Mouse (Mus musculus) forelimb bud, embryonic 11.5 days (tissue): Measurements from ENCODE around the gene Cep128.

Source experiments
- DNase-seq: peaks from one replicate; pipeline ENCODE4 v3.0.0-alpha.2; 2012; ENCODE audit warnings: low read depth, low spot score

The Cep128 gene

DNA sequence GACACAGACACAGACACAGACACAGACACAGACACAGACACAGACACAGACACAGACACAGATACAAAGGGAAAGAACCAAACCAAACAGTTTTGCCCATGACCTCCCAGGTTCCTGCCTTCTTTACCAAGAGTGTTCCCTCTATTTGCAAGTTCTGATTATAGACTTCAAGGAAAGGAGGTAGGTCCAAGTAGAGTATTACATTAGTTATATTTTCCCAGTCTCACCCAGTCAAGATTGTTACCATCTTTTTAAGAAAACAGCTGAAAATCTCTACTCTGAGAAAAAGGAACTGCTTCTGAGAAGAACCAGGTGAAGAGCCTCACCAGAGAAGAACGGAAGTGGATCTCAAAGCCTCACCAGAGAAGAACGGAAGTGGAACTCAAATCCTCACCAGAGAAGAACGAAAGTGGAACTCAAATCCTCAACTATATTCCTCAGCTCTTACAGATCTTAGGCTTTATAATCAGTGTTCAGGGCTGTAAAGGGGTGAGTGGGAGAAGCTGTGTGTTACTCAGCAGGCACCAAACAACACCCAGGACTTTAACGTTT lies 200.8 kb downstream of the Cep128 start:
- DNase-seq: no peak

DNA sequence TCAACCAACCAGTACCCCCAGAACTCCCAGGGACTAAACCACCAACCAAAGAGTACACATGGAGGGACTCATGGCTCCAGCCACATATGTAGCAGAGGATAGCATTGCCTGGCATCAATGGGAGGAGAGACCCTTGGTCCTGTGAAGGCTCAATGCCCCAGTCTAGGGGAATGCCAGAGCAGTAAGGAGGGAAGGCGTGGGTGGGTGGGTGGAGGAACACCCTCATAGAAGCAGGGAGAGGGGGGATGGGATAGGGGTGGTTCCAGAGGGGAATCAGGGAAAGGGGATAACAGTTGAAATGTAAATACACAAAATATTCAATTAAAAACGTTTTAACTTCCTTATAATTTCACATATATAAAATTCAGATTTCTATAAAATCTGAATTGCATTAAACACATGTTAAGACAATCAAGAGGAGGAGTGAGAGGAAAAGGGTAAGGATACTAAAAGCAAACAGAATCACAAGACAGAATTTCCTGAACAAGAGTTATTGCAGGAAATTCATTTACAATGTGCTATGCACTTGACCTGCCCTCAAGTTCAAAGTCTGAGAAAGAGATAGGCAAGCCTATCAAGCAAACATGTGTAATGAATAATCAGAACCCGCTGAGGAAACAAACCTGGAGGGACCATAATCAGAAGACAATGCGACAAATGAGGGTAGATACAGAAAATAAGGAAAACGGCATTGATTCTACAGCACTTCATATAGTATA lies 207.2 kb downstream of the Cep128 start:
- DNase-seq: no peak

DNA sequence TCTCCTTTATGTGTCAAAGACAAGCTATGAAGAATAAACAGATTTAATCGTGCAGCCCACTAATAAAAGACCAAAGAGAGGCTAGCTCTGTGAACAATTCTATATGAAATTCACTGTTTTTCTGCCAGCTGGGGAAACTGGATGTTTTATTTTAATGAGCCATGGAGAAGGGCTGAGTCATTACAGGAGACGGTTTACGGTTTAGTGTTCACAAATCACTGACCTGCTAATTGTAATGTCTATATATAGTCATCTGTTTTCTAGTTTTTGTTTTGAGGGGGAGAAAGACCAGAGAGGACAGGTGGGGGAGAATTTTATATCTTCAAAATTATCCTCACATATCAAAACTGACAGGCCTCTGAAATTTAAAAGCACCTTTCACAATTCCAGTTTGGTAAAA lies 212.6 kb downstream of the Cep128 start:
- no peak for DNase-seq

DNA sequence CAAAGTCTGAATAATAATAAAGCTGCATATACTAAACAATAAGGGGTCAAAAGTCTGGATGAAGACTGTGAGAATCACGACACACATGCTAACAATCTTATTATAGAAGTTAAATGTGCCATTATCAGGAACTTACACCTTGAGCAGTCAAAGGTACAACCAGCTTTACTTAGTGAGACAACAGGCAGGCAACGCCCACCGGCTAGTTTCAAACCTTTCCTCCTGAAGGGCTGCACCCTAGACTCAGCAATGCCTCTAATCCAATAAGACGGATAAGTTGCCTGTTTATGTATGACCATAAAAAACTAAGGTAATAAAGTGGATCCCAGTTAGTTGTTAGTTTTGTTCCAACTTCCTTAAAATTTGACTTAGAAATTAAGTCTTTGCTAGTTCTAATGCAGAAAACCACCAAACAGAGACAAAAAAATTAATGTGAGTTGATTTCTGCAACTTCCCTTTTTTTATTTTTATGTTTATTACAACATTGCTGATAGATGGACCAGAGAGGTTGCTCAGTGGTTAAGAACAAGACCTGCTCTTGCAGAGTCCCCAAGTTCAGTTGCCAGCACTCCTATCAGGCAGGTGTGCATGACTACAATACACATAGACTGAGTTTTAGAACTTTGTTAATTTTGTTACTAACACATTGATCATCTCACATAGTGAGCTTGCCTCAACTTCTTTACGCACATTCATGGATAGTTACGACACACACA lies 223.0 kb downstream of the Cep128 start:
- no peak for DNase-seq

GRCm38 (mm10) chr12:91158481-91158880 lies 225.7 kb downstream of the Cep128 start:
- DNase-seq: no peak

- DNase-seq: no peak
Observed at GRCm38 (mm10) chr12:91154052-91154451, 230.2 kb downstream of the Cep128 start.

- no peak for DNase-seq
Observed at GRCm38 (mm10) chr12:91149152-91149551, 235.1 kb downstream of the Cep128 start.

DNA sequence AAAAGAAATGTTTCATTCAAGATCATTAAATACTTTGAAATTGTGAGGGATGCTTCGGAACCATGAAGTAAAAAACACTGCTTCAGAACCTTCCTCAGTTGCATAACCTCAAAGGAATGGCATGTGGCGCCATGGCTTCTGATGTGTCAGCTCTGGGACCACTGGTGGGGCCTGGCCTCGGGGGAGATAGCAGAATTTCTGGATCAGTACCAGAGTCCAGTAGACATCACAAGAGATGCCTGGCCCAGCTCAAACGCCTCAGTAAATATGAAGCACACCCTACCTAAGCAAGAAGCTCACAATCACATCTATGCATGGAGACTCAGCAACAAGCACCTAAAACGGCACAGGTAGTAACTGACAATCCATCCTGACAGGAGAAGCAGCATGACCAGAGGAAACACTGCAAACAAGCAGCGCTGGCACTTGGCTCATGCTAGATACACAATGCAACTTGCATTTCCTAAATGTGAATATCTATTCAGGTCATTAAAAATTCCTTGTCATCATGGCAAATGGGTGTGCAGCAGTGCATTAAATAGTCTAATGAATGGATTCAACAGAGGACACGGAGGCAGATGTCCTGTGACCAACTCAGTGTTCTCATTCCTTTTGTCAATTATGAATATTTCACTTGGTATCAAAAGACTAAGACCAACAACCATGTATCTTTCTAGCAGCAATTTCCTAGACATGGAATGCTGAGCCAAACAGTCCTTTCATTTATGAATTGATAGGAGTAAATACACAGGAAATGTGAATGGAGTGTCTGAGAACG lies 249.3 kb downstream of the Cep128 start:
- no peak for DNase-seq

DNA sequence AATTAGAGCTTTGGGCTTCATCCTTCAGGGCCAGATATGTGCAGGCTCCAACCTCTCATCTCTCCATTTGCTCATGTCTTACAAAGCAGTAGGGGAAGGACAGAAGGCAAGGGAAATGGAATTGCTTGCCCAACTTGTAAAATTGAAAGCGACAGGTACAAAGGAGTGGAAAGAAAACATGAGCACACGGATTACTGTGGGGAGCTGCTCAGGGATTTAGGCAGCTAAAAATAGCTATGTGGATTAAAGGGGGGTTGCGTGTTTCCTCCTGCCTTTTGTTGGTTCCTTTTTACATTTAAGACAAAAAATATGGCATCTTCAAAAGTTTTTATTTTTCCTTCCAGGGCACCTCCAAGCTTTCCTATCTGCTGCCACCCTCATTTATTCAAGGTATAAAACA lies 269.2 kb downstream of the Cep128 start:
- no peak for DNase-seq

DNA sequence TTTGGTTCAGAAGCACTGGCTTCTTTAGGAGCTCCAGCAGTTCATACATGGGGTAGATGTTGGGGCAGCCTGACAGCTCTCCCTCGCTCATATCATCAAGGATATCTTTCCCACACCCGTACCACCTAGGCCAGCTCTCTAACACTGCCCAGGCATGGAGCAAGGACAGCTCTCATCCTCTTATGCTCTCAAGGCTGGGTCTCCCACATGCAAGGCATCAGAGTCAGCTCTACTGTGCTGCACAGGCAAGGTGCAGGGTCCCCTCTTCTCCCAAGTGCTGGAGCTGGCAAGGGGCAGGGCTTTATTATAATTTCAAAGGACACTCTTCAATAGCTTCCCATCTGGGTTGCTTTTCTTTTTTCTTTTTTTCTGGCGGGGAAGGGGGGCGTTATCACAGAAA lies 280.9 kb downstream of the Cep128 start:
- no peak for DNase-seq

DNA sequence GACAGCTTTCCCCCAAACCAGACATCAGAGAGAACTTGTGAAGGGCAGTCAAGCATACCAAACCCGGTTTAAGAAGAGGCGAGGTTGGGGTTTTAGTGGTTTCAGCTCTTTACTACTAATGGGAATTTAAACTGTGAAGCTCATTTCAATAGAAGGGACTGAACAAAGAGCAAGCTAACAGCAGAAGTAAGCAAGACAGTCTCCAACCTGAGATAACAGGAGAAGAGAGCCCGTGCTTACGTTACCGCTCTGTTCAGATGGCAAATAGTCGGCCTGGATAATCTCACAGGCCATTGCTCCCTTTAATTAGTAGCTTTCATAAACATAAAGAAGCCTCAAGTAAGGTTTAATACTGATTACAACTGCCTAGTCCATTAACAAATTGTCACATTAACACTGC lies 286.3 kb downstream of the Cep128 start:
- DNase-seq: no peak

- no peak for DNase-seq
Observed at GRCm38 (mm10) chr12:91096197-91096596, 288.0 kb downstream of the Cep128 start.

- DNase-seq: no peak
Observed at GRCm38 (mm10) chr12:91088271-91088670, 295.9 kb downstream of the Cep128 start.

GRCm38 (mm10) chr12:91085967-91086366 lies 298.2 kb downstream of the Cep128 start:
- DNase-seq: no peak

GRCm38 (mm10) chr12:91075600-91075999 lies 308.6 kb downstream of the Cep128 start:
- DNase-seq: no peak

DNA sequence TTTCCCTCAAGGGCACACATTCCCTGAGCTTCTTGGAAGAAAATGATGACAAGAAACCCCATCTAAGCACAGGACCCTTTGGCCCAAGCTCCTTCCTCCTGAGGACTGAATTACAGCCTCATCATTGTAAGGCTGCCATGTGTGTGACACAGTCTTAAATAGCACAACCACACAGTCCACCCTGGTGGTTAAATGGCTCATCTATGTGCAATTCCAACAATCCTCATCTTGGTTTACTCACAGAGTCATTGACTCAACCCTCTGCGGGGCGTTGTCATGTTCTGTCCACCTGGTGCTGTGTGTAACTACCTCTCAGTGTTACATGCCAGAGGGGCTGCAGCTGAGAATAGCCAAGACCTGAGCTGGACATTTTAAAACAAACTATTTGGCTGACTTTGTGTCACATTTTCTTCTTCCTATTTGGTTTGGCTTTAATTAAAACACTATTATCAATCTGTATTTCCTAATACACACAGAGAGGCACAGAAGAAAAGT lies 313.6 kb downstream of the Cep128 start:
- DNase-seq: no peak

DNA sequence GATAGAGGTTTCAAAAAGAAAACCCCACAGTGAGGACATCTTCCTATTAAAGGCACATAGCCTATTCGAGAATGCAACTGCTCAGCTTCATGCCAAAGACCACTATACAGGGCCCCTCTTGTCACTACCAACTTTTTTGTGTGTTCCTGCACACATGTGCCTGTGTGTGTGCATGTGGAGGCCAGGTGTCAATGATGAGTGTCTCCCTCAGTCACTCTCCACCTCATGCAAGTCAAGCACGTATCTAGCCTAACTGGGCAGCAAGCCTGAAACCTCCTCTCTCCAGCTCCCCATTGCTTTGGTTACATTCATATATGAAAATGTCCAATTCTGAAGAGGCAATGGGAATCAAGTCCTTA lies 317.1 kb downstream of the Cep128 start:
- DNase-seq: no peak

- DNase-seq: no peak
Observed at GRCm38 (mm10) chr12:91066286-91067082, 317.7 kb downstream of the Cep128 start.

GRCm38 (mm10) chr12:91065423-91065822 lies 318.8 kb downstream of the Cep128 start:
- DNase-seq: no peak

GRCm38 (mm10) chr12:91064368-91064999 lies 319.7 kb downstream of the Cep128 start:
- DNase-seq: no peak
